Mouse (Mus musculus): ENCODE data around the gene Tmem120a. TPM values are rescaled to one million over a fixed set of nuclear protein-coding genes. Genes with fewer than 3 reads are reported as not detected.
A peak's percentile ranks its signal among the peaks of the same experiment; 100 is the strongest.

Gene Tmem120a
- polyA plus RNA-seq, 1 experiment from 2014 or later = 46.1 TPM

GRCm38 (mm10) chr5:135729351-135729750 is 14.9 kb downstream of the Tmem120a start:
- H3K27ac ChIP-seq (ENCODE audit: low read depth, low read length) = no peak overlapping the region
- WGBS = 92% methylated on average over 13 of the region's 13 CpGs
- H3K36me3 ChIP-seq (ENCODE audit: control insufficient read depth, insufficient read depth, low read length) = peaks cover 31% of the 10 kb centered on the region
- no peak overlapping the region for H3K4me2 ChIP-seq (ENCODE audit: low read depth, low read length, severe bottlenecking)
- H3K9me3 ChIP-seq (ENCODE audit: control insufficient read depth, low read length) = no peaks in the 10 kb centered on the region
- peaks cover 21% of the 10 kb centered on the region for H3K4me1 ChIP-seq (replicated peaks; ENCODE audit: control insufficient read depth, insufficient read depth, low read length)
- H3K4me3 ChIP-seq (ENCODE audit: low read depth, low read length) = no peak overlapping the region
- no peaks in the 10 kb centered on the region for H3K27me3 ChIP-seq (ENCODE audit: control insufficient read depth, insufficient read depth, low read length)
- H3K9ac ChIP-seq (ENCODE audit: low read length) = no peak overlapping the region
- ATAC-seq (replicated peaks; ENCODE audit: low FRiP score) = no peak
- no peak for DNase-seq (ENCODE audit: low spot score)

- H3K9ac ChIP-seq (ENCODE audit: low read length) = no peak overlapping the region
- H3K9me3 ChIP-seq (ENCODE audit: control insufficient read depth, low read length) = no peaks in the 10 kb centered on the region
- no peak for ATAC-seq (replicated peaks; ENCODE audit: low FRiP score)
- H3K27me3 ChIP-seq (ENCODE audit: control insufficient read depth, insufficient read depth, low read length) = no peaks in the 10 kb centered on the region
- H3K4me2 ChIP-seq (ENCODE audit: low read depth, low read length, severe bottlenecking) = no peak overlapping the region
- WGBS = 93% methylated on average over 13 of the region's 13 CpGs
- H3K4me1 ChIP-seq (replicated peaks; ENCODE audit: control insufficient read depth, insufficient read depth, low read length) = peaks cover 26% of the 10 kb centered on the region
- peaks cover 21% of the 10 kb centered on the region for H3K36me3 ChIP-seq (ENCODE audit: control insufficient read depth, insufficient read depth, low read length)
- no peak overlapping the region for H3K27ac ChIP-seq (ENCODE audit: low read depth, low read length)
- DNase-seq (ENCODE audit: low spot score) = no peak
- H3K4me3 ChIP-seq (ENCODE audit: low read depth, low read length) = no peak overlapping the region
Measured at GRCm38 (mm10) chr5:135728361-135728760, 15.9 kb downstream of the Tmem120a start.

- 90% methylated on average over 9 of the region's 9 CpGs for WGBS
- ATAC-seq (replicated peaks; ENCODE audit: low FRiP score) = no peak
- H3K27ac ChIP-seq (ENCODE audit: low read depth, low read length) = no peak overlapping the region
Measured at GRCm38 (mm10) chr5:135727871-135728270, 16.4 kb downstream of the Tmem120a start.

GRCm38 (mm10) chr5:135726641-135727346 is 17.5 kb downstream of the Tmem120a start:
- no peak for DNase-seq (ENCODE audit: low spot score)
- Histone ChIP-seq H3K4me3 (ENCODE audit: low read depth, low read length) (peak overlapping the region; percentile 28; the same call in 1 of the 2 replicates), H3K4me2 (ENCODE audit: low read depth, low read length, severe bottlenecking) (peak overlapping the region; percentile 58), H3K27ac (ENCODE audit: low read depth, low read length) (peak overlapping the region; percentile 98; the same call in 1 of the 2 replicates), H3K4me1 (replicated peaks; ENCODE audit: control insufficient read depth, insufficient read depth, low read length) (peaks cover 26% of the 10 kb centered on the region), H3K27me3 (ENCODE audit: control insufficient read depth, insufficient read depth, low read length) (no peaks in the 10 kb centered on the region), H3K36me3 (ENCODE audit: control insufficient read depth, insufficient read depth, low read length) (peaks cover 12% of the 10 kb centered on the region; the same call in 1 of the 2 replicates), H3K9ac (ENCODE audit: low read length) (peak overlapping the region; percentile 60), H3K9me3 (ENCODE audit: control insufficient read depth, low read length) (no peaks in the 10 kb centered on the region)
- ATAC-seq (replicated peaks; ENCODE audit: low FRiP score) = no peak
- 79% methylated on average over 2 of the region's 2 CpGs for WGBS

More at GRCm38 (mm10) chr5:135727871-135728270, 16.4 kb downstream of the Tmem120a start:
- Histone ChIP-seq H3K4me3 (ENCODE audit: low read depth, low read length) (no peak overlapping the region), H3K36me3 (ENCODE audit: control insufficient read depth, insufficient read depth, low read length) (peaks cover 16% of the 10 kb centered on the region), H3K9me3 (ENCODE audit: control insufficient read depth, low read length) (no peaks in the 10 kb centered on the region), H3K9ac (ENCODE audit: low read length) (no peak overlapping the region), H3K27me3 (ENCODE audit: control insufficient read depth, insufficient read depth, low read length) (no peaks in the 10 kb centered on the region), H3K4me2 (ENCODE audit: low read depth, low read length, severe bottlenecking) (no peak overlapping the region), H3K4me1 (replicated peaks; ENCODE audit: control insufficient read depth, insufficient read depth, low read length) (peaks cover 26% of the 10 kb centered on the region)
- no peak for DNase-seq (ENCODE audit: low spot score)

GRCm38 (mm10) chr5:135725991-135726390 is 18.3 kb downstream of the Tmem120a start:
- H3K4me1 ChIP-seq (replicated peaks; ENCODE audit: control insufficient read depth, insufficient read depth, low read length) = peaks cover 26% of the 10 kb centered on the region
- 21% methylated on average over 6 of the region's 6 CpGs for WGBS
- H3K4me2 ChIP-seq (ENCODE audit: low read depth, low read length, severe bottlenecking) = peak overlapping the region; percentile 58
- peak overlapping the region; percentile 60 for H3K9ac ChIP-seq (ENCODE audit: low read length)
- H3K36me3 ChIP-seq (ENCODE audit: control insufficient read depth, insufficient read depth, low read length) = peaks cover 8% of the 10 kb centered on the region; the same call in 1 of the 2 replicates
- peak overlapping the region; percentile 28 for H3K4me3 ChIP-seq (ENCODE audit: low read depth, low read length)
- peak; percentile 13; the same call in 1 of the 2 replicates for ATAC-seq (replicated peaks; ENCODE audit: low FRiP score)
- DNase-seq (ENCODE audit: low spot score) = no peak
- H3K9me3 ChIP-seq (ENCODE audit: control insufficient read depth, low read length) = no peaks in the 10 kb centered on the region
- peak overlapping the region; percentile 98 for H3K27ac ChIP-seq (ENCODE audit: low read depth, low read length)
- no peaks in the 10 kb centered on the region for H3K27me3 ChIP-seq (ENCODE audit: control insufficient read depth, insufficient read depth, low read length)

- no peaks in the 10 kb centered on the region for H3K9me3 ChIP-seq (ENCODE audit: control insufficient read depth, low read length)
- DNase-seq (ENCODE audit: low spot score) = peak; percentile 88
- peaks cover 26% of the 10 kb centered on the region for H3K4me1 ChIP-seq (replicated peaks; ENCODE audit: control insufficient read depth, insufficient read depth, low read length)
- H3K4me3 ChIP-seq (ENCODE audit: low read depth, low read length) = peak overlapping the region; percentile 28
- ATAC-seq (replicated peaks; ENCODE audit: low FRiP score) = peak; percentile 93
- peaks cover 4% of the 10 kb centered on the region; the same call in 1 of the 2 replicates for H3K36me3 ChIP-seq (ENCODE audit: control insufficient read depth, insufficient read depth, low read length)
- H3K9ac ChIP-seq (ENCODE audit: low read length) = peak overlapping the region; percentile 60
- 3% methylated on average over 8 of the region's 8 CpGs for WGBS
- no peaks in the 10 kb centered on the region for H3K27me3 ChIP-seq (ENCODE audit: control insufficient read depth, insufficient read depth, low read length)
- peak overlapping the region; percentile 98 for H3K27ac ChIP-seq (ENCODE audit: low read depth, low read length)
- peak overlapping the region; percentile 58 for H3K4me2 ChIP-seq (ENCODE audit: low read depth, low read length, severe bottlenecking)
Measured at GRCm38 (mm10) chr5:135725391-135725841, 18.8 kb downstream of the Tmem120a start.

- Histone ChIP-seq H3K4me3 (ENCODE audit: low read depth, low read length) (peak overlapping the region; percentile 28; the same call in 1 of the 2 replicates), H3K9ac (ENCODE audit: low read length) (peak overlapping the region; percentile 50), H3K27ac (ENCODE audit: low read depth, low read length) (peak overlapping the region; percentile 98), H3K36me3 (ENCODE audit: control insufficient read depth, insufficient read depth, low read length) (no peaks in the 10 kb centered on the region; the same call in 1 of the 2 replicates), H3K4me2 (ENCODE audit: low read depth, low read length, severe bottlenecking) (peak overlapping the region; percentile 58), H3K9me3 (ENCODE audit: control insufficient read depth, low read length) (no peaks in the 10 kb centered on the region), H3K27me3 (ENCODE audit: control insufficient read depth, insufficient read depth, low read length) (no peaks in the 10 kb centered on the region), H3K4me1 (replicated peaks; ENCODE audit: control insufficient read depth, insufficient read depth, low read length) (peaks cover 26% of the 10 kb centered on the region)
- DNase-seq (ENCODE audit: low spot score) = peak; percentile 83
- 3% methylated on average over 8 of the region's 9 CpGs for WGBS
- peak; percentile 81 for ATAC-seq (replicated peaks; ENCODE audit: low FRiP score)
Measured at GRCm38 (mm10) chr5:135724536-135725322, 19.5 kb downstream of the Tmem120a start.

- DNase-seq (ENCODE audit: low spot score) (no peak), ATAC-seq (replicated peaks; ENCODE audit: low FRiP score) (no peak)
- Histone ChIP-seq H3K4me3 (ENCODE audit: low read depth, low read length) (no peak overlapping the region), H3K27me3 (ENCODE audit: control insufficient read depth, insufficient read depth, low read length) (no peaks in the 10 kb centered on the region), H3K9me3 (ENCODE audit: control insufficient read depth, low read length) (no peaks in the 10 kb centered on the region), H3K4me1 (replicated peaks; ENCODE audit: control insufficient read depth, insufficient read depth, low read length) (peaks cover 26% of the 10 kb centered on the region), H3K36me3 (ENCODE audit: control insufficient read depth, insufficient read depth, low read length) (no peaks in the 10 kb centered on the region; the same call in 1 of the 2 replicates), H3K4me2 (ENCODE audit: low read depth, low read length, severe bottlenecking) (no peak overlapping the region), H3K9ac (ENCODE audit: low read length) (no peak overlapping the region), H3K27ac (ENCODE audit: low read depth, low read length) (no peak overlapping the region)
- 74% methylated on average over 3 of the region's 3 CpGs for WGBS
Measured at GRCm38 (mm10) chr5:135723165-135723751, 21.0 kb downstream of the Tmem120a start.
